Mouse (Mus musculus): ENCODE measurements around the gene Mks1. TPM values are rescaled to one million over a fixed set of nuclear protein-coding genes. Genes with fewer than 3 reads are reported as not detected.

Mks1 gene
- 7.0 and 8.3 TPM in 2 replicates for polyA plus RNA-seq (2015; fragmentation: Nextera tagmentation; extraction: Ambion mirVana)

- peak within 1 kb of the TSS; percentile 60 for H3K4me3 ChIP-seq
- H3K27me3 ChIP-seq (replicated peaks) = no peaks in the 10 kb centered on the region
- peak within 1 kb of the TSS; percentile 6; the same call in 1 of the 2 replicates for H3K27ac ChIP-seq (replicated peaks)
- peak within 1 kb of the TSS; percentile 79 for H3K4me2 ChIP-seq
- H3K9me3 ChIP-seq = no peaks in the 10 kb centered on the region
- peak within 1 kb of the TSS; percentile 72 for H3K9ac ChIP-seq
- ATAC-seq (ENCODE audit: extremely low read depth, insufficient number of reproducible peaks, low FRiP score, low TSS enrichment) = peak; percentile 75; the same call in 1 of the 2 replicates
- H3K4me1 ChIP-seq = peaks cover 10% of the 10 kb centered on the region
- 5% methylated on average over 40 of the region's 40 CpGs for whole genome bisulfite sequencing
- H3K36me3 ChIP-seq = peaks cover 19% of the 10 kb centered on the region
These were observed at the start of gene Mks1 for GRCm38 (mm10) chr11:87852690-87853596. Mks1 (plus strand) TSS chr11:87853215.

GRCm38 (mm10) chr11:87805448-87805847, 47.6 kb upstream of the Mks1 start:
- Histone ChIP-seq H3K9ac (no peak overlapping the region), H3K27ac (replicated peaks) (no peak overlapping the region), H3K4me2 (no peak overlapping the region), H3K4me1 (no peaks in the 10 kb centered on the region), H3K9me3 (no peaks in the 10 kb centered on the region), H3K36me3 (no peaks in the 10 kb centered on the region), H3K27me3 (replicated peaks) (peaks cover 33% of the 10 kb centered on the region), H3K4me3 (no peak overlapping the region)
- ATAC-seq (ENCODE audit: extremely low read depth, insufficient number of reproducible peaks, low FRiP score, low TSS enrichment) = no peak
- WGBS = 58% methylated on average over 1 of the region's 1 CpGs

- WGBS = 72% methylated on average over 6 of the region's 6 CpGs
- no peak for ATAC-seq (ENCODE audit: extremely low read depth, insufficient number of reproducible peaks, low FRiP score, low TSS enrichment)
- H3K4me2 ChIP-seq = no peak overlapping the region
These were observed 45.6 kb upstream of the Mks1 start for GRCm38 (mm10) chr11:87807433-87807832.

GRCm38 (mm10) chr11:87808236-87808635, 44.8 kb upstream of the Mks1 start:
- no peak for ATAC-seq (ENCODE audit: extremely low read depth, insufficient number of reproducible peaks, low FRiP score, low TSS enrichment)
- Histone ChIP-seq H3K4me1 (no peaks in the 10 kb centered on the region), H3K36me3 (no peaks in the 10 kb centered on the region), H3K27me3 (replicated peaks) (0 out of 2 replicates have a peak, but pooled peaks cover 14% of the 10 kb centered on the region), H3K9me3 (no peaks in the 10 kb centered on the region), H3K9ac (no peak overlapping the region), H3K27ac (replicated peaks) (no peak overlapping the region), H3K4me3 (no peak overlapping the region), H3K4me2 (no peak overlapping the region)
- 62% methylated on average over 7 of the region's 7 CpGs for WGBS

More at GRCm38 (mm10) chr11:87807433-87807832, 45.6 kb upstream of the Mks1 start:
- no peak overlapping the region for H3K27ac ChIP-seq (replicated peaks)
- H3K36me3 ChIP-seq = no peaks in the 10 kb centered on the region
- H3K9ac ChIP-seq = no peak overlapping the region
- H3K4me1 ChIP-seq = no peaks in the 10 kb centered on the region
- H3K4me3 ChIP-seq = no peak overlapping the region
- peaks cover 21% of the 10 kb centered on the region for H3K27me3 ChIP-seq (replicated peaks)
- H3K9me3 ChIP-seq = no peaks in the 10 kb centered on the region

GRCm38 (mm10) chr11:87811396-87811795, 41.6 kb upstream of the Mks1 start:
- Histone ChIP-seq H3K4me2 (no peak overlapping the region), H3K27ac (replicated peaks) (no peak overlapping the region), H3K36me3 (no peaks in the 10 kb centered on the region), H3K27me3 (replicated peaks) (peaks cover 28% of the 10 kb centered on the region), H3K9ac (no peak overlapping the region), H3K4me3 (no peak overlapping the region), H3K9me3 (no peaks in the 10 kb centered on the region), H3K4me1 (no peaks in the 10 kb centered on the region)
- WGBS = 45% methylated on average over 4 of the region's 4 CpGs
- no peak for ATAC-seq (ENCODE audit: extremely low read depth, insufficient number of reproducible peaks, low FRiP score, low TSS enrichment)

GRCm38 (mm10) chr11:87814831-87815230, 38.2 kb upstream of the Mks1 start:
- Histone ChIP-seq H3K9ac (no peak overlapping the region), H3K27me3 (replicated peaks) (peaks cover 50% of the 10 kb centered on the region), H3K4me1 (peaks cover 3% of the 10 kb centered on the region; the same call in 1 of the 2 replicates), H3K4me3 (no peak overlapping the region), H3K9me3 (no peaks in the 10 kb centered on the region), H3K4me2 (no peak overlapping the region), H3K27ac (replicated peaks) (no peak overlapping the region), H3K36me3 (no peaks in the 10 kb centered on the region)
- WGBS = 69% methylated on average over 8 of the region's 8 CpGs
- no peak for ATAC-seq (ENCODE audit: extremely low read depth, insufficient number of reproducible peaks, low FRiP score, low TSS enrichment)

GRCm38 (mm10) chr11:87816707-87817442, 36.1 kb upstream of the Mks1 start:
- Histone ChIP-seq H3K4me3 (peak overlapping the region; percentile 52), H3K27ac (replicated peaks) (no peak overlapping the region), H3K4me2 (peak overlapping the region; percentile 71), H3K36me3 (no peaks in the 10 kb centered on the region), H3K4me1 (peaks cover 3% of the 10 kb centered on the region; the same call in 1 of the 2 replicates), H3K9me3 (no peaks in the 10 kb centered on the region), H3K27me3 (replicated peaks) (peaks cover 53% of the 10 kb centered on the region), H3K9ac (peak overlapping the region; percentile 74)
- ATAC-seq (ENCODE audit: extremely low read depth, insufficient number of reproducible peaks, low FRiP score, low TSS enrichment) = no peak
- 3% methylated on average over 30 of the region's 31 CpGs for WGBS

GRCm38 (mm10) chr11:87817443-87817773, 35.6 kb upstream of the Mks1 start:
- H3K9ac ChIP-seq = peak overlapping the region; percentile 74
- H3K27me3 ChIP-seq (replicated peaks) = peaks cover 58% of the 10 kb centered on the region
- H3K9me3 ChIP-seq = no peaks in the 10 kb centered on the region
- peak overlapping the region; percentile 71 for H3K4me2 ChIP-seq
- peaks cover 3% of the 10 kb centered on the region; the same call in 1 of the 2 replicates for H3K4me1 ChIP-seq
- H3K4me3 ChIP-seq = peak overlapping the region; percentile 52
- WGBS = 26% methylated on average over 4 of the region's 4 CpGs
- H3K27ac ChIP-seq (replicated peaks) = no peak overlapping the region
- no peak for ATAC-seq (ENCODE audit: extremely low read depth, insufficient number of reproducible peaks, low FRiP score, low TSS enrichment)
- H3K36me3 ChIP-seq = no peaks in the 10 kb centered on the region

GRCm38 (mm10) chr11:87821502-87821901, 31.5 kb upstream of the Mks1 start:
- no peaks in the 10 kb centered on the region for H3K36me3 ChIP-seq

GRCm38 (mm10) chr11:87828239-87828900, 24.6 kb upstream of the Mks1 start, which contains the start of gene Lpo:
Lpo (minus strand) TSS chr11:87828289.
- no peak for ATAC-seq (ENCODE audit: extremely low read depth, insufficient number of reproducible peaks, low FRiP score, low TSS enrichment)
- WGBS = 66% methylated on average over 10 of the region's 10 CpGs
- Histone ChIP-seq H3K27me3 (replicated peaks) (peaks cover 60% of the 10 kb centered on the region), H3K27ac (replicated peaks) (no peak within 1 kb of the TSS), H3K9me3 (no peaks in the 10 kb centered on the region), H3K36me3 (no peaks in the 10 kb centered on the region), H3K4me3 (no peak within 1 kb of the TSS), H3K4me1 (no peaks in the 10 kb centered on the region), H3K9ac (no peak within 1 kb of the TSS), H3K4me2 (no peak within 1 kb of the TSS)

More at GRCm38 (mm10) chr11:87821502-87821901, 31.5 kb upstream of the Mks1 start:
- WGBS = 56% methylated on average over 5 of the region's 5 CpGs
- no peak for ATAC-seq (ENCODE audit: extremely low read depth, insufficient number of reproducible peaks, low FRiP score, low TSS enrichment)
- Histone ChIP-seq H3K27ac (replicated peaks) (no peak overlapping the region), H3K27me3 (replicated peaks) (peaks cover 73% of the 10 kb centered on the region), H3K4me1 (peaks cover 3% of the 10 kb centered on the region; the same call in 1 of the 2 replicates), H3K4me2 (no peak overlapping the region), H3K9me3 (no peaks in the 10 kb centered on the region), H3K4me3 (no peak overlapping the region), H3K9ac (no peak overlapping the region)

- Histone ChIP-seq H3K4me3 (no peak overlapping the region), H3K27me3 (replicated peaks) (peaks cover 8% of the 10 kb centered on the region; the same call in 1 of the 2 replicates), H3K4me2 (peak overlapping the region; percentile 43), H3K9ac (no peak overlapping the region), H3K36me3 (no peaks in the 10 kb centered on the region), H3K9me3 (no peaks in the 10 kb centered on the region), H3K27ac (replicated peaks) (no peak overlapping the region), H3K4me1 (peaks cover 20% of the 10 kb centered on the region)
- ATAC-seq (ENCODE audit: extremely low read depth, insufficient number of reproducible peaks, low FRiP score, low TSS enrichment) = peak; percentile 37; the same call in 1 of the 2 replicates
- 39% methylated on average over 8 of the region's 8 CpGs for WGBS
These were observed 12.3 kb upstream of the Mks1 start for GRCm38 (mm10) chr11:87840676-87841075.

All from heart, embryonic 13.5 days (tissue).